Mouse (Mus musculus): ENCODE results near the gene Rec114.

Rec114 gene

DNA sequence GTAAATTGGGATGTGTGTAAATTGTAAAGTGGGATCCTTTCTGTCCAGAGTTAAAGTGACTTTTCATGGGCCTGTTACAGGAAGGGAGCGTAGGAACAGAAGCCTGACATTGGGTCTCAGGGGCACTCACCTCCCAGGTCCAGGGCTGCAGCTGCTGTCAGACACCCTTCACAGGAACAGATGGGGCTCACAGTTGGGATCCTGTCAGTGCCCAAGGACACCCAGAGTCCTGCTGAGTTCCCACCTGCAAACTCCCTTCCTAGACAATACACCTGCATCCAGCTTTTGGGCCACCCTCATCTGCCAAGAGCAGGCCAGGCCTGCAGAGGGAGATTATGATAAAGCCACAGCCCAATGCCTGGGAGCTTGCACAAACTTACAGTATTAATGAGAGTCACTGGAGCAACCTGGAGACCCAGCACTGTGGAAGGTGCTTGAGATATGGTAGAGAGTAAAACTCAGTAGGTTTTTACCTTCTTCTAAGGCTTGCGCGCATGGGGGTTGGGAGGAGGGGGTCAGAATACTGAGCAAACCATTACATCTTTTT is at the start of gene Rec114:
Rec114 (minus strand) TSS at position 263 of the 547 bp plus-strand sequence.
- no peak for DNase-seq (ENCODE audit: low spot score in 2 of 2)

DNA sequence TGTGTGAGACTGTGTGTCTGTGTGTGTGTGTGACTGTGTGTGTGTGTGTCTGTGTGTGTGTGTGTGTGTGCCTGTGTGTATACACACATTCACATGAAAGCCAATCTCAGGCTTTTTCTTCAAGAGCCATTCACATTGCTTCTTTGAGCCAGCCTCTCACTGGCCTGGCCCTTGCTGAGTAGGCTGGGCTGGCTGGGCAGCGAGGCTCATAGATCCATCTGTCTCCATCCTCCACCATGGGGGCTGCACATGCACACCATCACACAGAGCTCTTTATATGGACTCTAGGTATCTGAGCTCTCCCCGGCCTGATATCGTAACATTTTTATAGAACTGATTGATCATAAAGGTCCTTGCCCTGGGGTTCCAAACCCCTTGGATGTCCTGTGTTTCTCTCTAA is 45.7 kb upstream of the Rec114 start:
- DNase-seq (ENCODE audit: low spot score in 2 of 2), result no peak

- no peak for DNase-seq (ENCODE audit: low spot score in 2 of 2)
These were observed 31.6 kb upstream of the Rec114 start for GRCm38 (mm10) chr9:58775363-58775762.

DNA sequence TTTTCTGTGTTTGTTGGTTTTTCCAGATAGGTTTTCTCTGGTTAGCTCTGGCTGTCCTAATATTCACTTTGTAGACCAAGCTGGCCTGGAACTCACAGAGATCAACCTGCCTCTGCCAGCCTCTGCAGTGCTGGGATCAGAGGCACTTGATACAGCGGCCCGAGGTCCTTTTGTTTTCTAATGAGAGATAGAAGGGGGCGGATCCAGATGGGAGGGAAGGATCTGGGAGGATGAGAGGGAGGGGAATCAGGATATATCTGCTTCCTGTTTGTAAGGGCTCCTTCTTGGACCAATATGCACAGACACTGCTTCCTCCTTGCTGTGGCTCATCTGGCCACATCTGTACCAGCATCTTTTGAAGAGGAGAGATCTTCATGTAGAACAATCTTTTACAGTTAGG is 31.0 kb upstream of the Rec114 start:
- DNase-seq (ENCODE audit: low spot score in 2 of 2), result no peak

GRCm38 (mm10) chr9:58769943-58770342 is 26.2 kb upstream of the Rec114 start:
- peak; percentile 68 to 72 for DNase-seq (ENCODE audit: low spot score in 2 of 2)

DNA sequence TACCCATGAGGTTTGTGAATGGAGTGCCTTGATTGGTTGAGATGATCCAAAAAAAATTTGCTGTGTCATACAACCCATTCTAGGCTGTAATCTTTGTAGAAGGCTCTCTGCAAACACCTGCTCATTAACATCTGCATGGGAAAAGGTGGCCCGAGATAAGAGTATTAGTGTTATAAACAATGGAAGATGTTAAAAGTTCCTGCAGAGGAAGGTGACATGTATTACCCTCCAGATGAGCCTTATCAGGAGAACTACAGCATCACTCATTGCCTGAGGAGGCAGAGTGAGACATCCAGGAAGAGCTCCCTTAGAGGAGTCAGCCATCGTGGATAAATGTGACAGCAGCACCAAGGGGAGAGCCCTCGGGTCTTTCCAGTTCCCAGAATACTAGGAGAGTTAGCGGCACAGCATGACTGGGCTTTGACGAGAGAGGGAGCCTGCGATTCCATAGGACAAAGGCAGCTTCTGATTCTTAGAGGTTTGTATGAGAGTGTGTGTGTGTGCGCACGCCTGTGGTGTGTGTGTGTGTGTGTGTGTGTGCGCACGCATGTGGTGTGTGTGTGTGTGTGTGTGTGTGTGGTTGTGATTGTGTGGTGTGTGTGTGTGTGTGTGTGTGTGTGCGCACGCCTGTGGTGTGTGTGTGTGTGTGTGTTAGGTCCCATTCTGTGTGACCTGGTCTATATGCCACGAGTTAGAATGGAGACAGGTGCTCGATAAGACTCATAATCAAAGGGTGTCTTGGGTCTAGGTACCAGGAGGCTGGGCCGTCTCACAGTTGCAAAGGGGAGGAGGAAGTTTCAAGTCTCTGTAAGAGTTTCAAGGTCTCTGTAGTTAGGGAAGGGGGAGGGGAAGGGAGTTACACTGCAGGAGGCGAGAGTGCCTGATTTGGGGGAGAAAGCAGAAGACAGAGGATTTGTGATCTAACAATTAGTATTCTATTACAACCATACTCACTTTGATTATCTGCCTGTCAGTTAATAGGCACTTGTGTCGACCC is 23.5 kb upstream of the Rec114 start:
- DNase-seq (ENCODE audit: low spot score in 2 of 2), result peak; percentile 22 to 29

GRCm38 (mm10) chr9:58764354-58764753 is 20.6 kb upstream of the Rec114 start:
- no peak for DNase-seq (ENCODE audit: low spot score in 2 of 2)

- no peak for DNase-seq (ENCODE audit: low spot score in 2 of 2)
These were observed 19.4 kb upstream of the Rec114 start for GRCm38 (mm10) chr9:58763114-58763513.

GRCm38 (mm10) chr9:58762086-58762485 is 18.3 kb upstream of the Rec114 start:
- no peak for DNase-seq (ENCODE audit: low spot score in 2 of 2)

- no peak for DNase-seq (ENCODE audit: low spot score in 2 of 2)
These were observed 15.0 kb upstream of the Rec114 start for GRCm38 (mm10) chr9:58758754-58759153.

DNA sequence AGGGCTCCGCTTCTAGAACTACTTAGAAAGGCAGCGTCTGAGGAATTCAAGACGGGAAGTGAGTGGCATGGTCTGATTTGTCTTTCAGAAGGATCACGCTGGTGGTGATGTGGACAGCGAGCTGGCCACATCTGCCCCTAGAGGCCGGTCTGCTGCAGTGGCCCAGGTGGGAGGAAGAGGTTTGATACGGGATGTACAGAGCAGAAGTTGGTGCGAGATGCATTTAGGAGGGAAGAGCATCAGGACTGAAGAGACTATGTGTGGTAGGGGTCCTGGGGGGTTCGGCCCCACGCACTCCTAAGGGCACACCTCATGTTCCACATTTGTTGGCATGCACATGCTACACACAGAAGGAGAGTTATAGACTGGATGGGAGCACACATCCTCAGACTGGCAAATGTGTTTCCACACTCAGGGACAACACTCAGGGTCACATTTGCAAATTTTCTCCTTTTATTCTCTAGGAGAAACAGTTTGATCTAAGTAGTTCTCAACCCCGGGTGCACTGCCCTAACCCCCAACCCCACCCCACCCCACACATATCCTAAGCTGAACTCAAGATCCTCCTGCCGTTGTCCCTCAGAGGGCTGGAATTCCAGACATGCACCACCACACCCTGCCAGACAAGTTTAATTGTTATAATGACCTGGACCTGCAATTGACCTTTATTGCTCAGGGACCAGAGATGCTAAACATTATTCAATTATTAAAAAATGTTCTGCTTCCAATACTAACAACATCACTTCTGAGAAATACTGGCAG is 12.8 kb upstream of the Rec114 start:
- DNase-seq (ENCODE audit: low spot score in 2 of 2), result no peak

- DNase-seq (ENCODE audit: low spot score in 2 of 2), result no peak
These were observed 9.8 kb upstream of the Rec114 start for GRCm38 (mm10) chr9:58753606-58754005.

DNA sequence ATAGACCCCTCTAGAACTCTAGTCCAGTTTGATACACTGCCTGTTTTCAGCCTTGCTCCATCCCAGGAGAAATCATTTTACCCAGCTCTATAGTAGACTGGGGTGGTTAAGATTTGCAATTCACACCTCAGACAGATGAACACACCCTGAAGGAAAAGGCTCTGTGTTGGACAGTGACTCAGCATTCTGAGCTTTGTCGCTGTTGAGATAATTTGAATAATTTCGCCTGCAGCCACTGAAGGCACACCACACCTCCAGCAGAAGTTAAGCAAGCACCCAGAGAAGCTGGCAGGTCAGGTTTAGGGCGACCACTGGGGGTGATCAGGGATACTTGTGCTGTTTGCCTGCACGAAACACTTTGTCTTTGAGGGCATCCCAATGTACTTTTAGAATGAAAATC is 4.4 kb upstream of the Rec114 start:
- no peak for DNase-seq (ENCODE audit: low spot score in 2 of 2)

DNA sequence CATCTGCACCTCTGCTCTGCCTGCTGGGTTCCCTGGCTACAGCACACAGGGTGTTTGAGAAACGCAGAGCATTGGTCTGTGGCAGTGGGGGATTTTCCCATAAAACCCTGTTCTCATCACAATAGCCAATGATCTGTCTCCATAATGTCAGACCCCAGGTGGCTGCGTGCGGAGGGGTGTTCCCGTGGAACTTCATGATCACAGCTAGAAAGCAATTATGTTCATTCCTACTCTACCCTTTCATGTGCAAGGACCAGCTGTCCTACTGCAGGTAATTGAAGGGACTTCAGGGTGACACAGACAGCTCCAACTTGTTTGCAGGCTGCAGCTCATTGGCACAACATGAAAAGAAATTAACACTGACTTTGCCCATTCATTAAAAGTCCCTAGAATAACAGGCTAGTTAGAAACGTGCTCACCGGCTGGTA is 3.6 kb upstream of the Rec114 start:
- DNase-seq (ENCODE audit: low spot score in 2 of 2), result no peak

DNA sequence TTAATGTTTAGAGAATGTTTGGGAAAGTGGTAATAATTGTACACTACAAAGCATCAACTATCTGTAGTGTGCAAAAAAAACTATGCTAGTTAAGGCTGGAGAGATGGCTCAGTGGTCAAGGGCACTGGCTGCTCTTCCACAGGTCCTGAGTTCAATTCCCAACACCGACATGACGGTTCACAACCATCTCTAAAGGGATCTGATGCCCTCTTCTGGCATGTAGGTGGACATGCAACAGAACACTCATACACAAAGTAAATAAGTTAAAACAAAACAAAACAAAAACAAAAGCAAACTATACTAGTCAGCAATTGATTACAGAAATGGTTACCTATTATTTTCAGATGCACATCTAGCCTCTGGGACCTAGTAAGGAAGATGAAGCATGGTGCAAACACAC is 1.1 kb downstream of the Rec114 start:
- DNase-seq (ENCODE audit: low spot score in 2 of 2), result no peak

GRCm38 (mm10) chr9:58741369-58741768 is 2.4 kb downstream of the Rec114 start:
- no peak for DNase-seq (ENCODE audit: low spot score in 2 of 2)

GRCm38 (mm10) chr9:58739791-58740190 is 4.0 kb downstream of the Rec114 start:
- DNase-seq (ENCODE audit: low spot score in 2 of 2), result no peak

DNA sequence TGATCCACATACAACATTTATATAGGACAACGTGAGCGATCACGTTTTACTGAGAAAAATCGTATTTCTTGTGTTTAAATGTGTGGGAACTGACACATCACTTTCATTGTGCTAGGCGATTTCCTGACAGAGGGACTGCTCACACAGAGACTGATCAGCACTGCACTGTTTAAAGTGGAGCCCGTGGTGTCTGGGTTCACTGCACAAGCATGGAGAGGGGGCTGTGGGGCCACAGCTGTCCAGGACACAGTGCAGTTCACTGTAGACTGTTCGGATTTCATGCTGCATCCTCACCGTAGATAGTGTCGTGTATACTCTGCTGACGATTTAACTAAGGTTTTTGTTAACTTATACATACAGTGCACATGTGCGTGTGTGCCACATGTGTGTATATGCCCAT is 20.6 kb downstream of the Rec114 start:
- no peak for DNase-seq (ENCODE audit: low spot score in 2 of 2)

- no peak for DNase-seq (ENCODE audit: low spot score in 2 of 2)
These were observed 21.6 kb downstream of the Rec114 start for GRCm38 (mm10) chr9:58722151-58722550.

DNA sequence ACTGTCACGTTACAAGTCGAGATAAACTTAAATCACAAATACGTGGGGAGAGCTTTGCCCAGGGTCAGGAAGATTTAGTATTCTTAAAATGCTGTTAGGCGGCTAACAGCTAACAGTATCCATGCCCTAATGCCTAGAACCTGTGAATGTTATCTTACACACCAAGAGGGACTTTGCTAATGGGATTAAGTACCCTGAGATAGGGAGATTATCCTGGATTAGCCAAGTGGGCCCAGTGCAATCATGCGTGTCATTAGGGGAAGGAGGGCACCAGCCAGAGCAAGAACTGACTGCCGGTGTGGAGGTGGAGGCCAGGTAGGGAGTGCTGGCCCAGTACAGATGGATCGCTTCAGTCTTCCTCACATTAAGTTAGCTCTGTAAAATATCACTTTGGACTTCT is 22.7 kb downstream of the Rec114 start:
- DNase-seq (ENCODE audit: low spot score in 2 of 2), result no peak

DNA sequence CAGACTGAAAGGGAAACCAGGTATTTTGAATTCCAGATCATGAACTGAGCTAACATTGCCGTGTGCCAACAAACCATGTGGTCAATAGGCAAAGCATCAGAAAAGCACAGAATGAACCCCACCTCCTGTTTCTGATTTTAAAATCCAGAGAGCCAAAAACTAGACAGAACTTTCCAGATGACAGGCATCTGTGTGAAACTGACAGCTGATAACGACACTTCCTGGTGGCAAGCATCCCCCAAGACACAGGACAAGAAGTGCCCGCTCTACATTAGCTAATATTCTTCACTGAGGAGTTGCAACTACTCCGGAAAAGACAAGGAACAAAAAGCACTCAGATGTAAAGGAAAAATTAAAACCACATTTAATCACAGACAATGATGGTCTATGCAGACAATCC is 23.6 kb downstream of the Rec114 start:
- no peak for DNase-seq (ENCODE audit: low spot score in 2 of 2)

GRCm38 (mm10) chr9:58719471-58719870 is 24.3 kb downstream of the Rec114 start:
- DNase-seq (ENCODE audit: low spot score in 2 of 2), result no peak

Data from thymus, postnatal 10 days (tissue).